Mouse (Mus musculus) cortical plate, adult 2 months (tissue): ENCODE data around the gene Ggact.

Experiments
- CTCF ChIP-seq: fragments of 200-500 bp; IDR thresholded peaks from 2 replicates; pipeline ENCODE4 v1.5.1; 2011; ENCODE audit warnings: mild to moderate bottlenecking, control low read depth, low read length; ENCODE audit not compliant: insufficient read depth; ENCODE audit errors: extremely low read depth
- POLR2A ChIP-seq: fragments of 200-500 bp; IDR thresholded peaks from 2 replicates; pipeline ENCODE4 v1.6.1; 2011; ENCODE audit warnings: mild to moderate bottlenecking, low read length, control low read depth; ENCODE audit not compliant: insufficient read depth; ENCODE audit errors: extremely low read depth

DNA sequence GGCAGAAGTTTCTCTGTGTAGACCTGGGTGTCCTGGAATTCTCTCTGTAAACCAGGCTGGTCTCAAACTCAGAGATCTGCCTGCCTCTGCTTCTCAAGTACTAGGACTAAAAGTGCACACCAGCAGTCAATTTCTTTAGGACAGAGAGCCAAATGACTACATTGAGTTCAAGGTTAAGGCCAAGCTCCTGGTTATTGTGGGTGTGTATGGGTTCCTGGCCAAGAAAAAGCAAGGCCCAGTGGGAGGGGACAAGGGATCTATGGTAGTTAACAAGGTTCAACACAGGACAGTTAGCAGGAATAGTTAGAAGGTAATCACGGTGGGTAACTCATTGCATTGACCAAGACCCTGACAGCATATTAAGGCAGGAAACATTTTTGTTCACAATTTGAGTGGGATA, 8.6 kb downstream of the Ggact start:
- TF ChIP-seq CTCF: no peak
- no peak for TF ChIP-seq POLR2A
